Mouse (Mus musculus) CH12F3 (cell line): Measurements from ENCODE around the gene Trim8.

ENCODE experiments used
- in situ Hi-C: fragments of 300-500 bp; cut with MboI; formaldehyde crosslinking; loops from 2 replicates; pipeline ENCODE4 v1.14.3; 2020; ENCODE audit warnings: low sequenced_read_pairs

Gene Trim8

DNA sequence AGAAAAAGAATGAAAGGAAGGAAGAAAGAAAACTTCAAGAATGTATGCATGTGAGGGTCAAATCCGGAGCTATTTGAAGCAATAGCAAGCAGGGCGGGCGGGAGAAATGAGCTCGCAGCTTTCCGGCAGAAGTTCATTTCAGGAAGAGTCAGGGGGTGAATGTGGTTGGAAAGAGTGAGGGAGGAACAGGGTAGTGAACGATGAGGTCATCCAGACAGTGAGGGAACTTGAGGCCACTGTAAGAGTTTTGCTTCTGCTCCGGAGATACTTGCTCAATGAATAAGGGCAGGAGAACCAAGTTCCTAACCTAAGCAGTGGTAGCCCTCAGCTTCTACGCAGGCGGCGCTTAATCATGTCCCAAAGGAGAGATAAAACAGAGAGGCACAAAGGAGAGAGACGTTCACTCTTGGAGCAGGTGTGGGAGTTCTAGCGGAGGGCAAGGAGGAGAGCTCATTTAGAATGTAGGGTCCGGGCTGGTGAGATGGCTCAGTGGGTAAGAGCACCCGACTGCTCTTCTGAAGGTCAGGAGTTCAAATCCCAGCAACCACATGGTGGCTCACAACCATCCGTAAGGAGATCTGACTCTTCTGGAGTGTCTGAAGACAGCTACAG lies 21.0 kb downstream of the Trim8 start:
- in situ Hi-C loops: no loop called here

DNA sequence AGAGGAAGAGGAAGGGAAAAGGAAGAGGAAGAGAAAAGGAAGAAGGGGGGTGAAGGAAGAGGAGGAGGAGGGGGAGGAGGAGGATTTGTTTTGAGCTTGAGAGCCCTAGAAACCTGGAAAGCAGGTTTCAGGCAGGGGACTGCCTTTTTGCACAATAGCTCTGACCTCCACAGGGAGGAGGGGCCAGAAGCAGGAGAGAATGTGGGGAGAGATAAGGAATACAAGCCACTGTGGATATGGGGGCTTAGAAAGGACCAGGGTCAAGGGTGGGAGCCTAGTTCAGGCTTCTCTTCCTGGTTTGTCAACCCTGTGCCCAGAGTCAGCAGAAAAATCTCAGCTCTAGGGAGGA lies 21.6 kb downstream of the Trim8 start:
- in situ Hi-C loops: no loop called here

DNA sequence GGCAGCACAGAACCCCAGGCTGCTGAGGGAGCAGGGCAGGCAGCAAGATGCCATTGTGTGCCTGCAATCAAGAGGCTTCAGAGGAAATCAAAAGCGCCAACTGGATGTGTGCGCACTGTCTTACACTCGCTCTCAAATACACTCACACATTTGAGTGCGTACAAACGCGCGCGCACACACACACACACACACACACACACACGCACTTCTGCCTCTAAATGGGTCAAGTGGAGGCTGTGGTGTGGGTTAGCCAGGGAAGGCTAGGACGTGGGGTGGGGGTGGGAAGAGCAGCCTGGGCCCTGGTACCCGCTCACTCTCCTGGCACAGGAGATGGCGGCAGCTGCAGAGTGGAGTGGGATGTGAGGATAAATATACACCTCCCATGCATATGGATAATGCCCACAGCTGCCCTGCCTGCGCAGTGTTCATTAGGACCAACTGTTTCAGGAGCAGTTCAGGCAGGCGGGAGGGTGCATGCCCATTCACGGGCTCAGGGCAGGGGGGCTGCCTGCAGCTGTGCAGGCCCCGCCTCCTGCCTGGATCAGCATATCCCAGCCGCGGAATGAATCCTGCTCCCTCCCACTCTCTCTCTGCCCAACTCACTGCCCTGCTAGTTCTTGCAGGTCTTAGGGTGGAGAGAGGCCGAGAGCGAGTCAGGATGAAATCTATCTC lies 22.1 kb downstream of the Trim8 start:
- in situ Hi-C loops: no loop called here

DNA sequence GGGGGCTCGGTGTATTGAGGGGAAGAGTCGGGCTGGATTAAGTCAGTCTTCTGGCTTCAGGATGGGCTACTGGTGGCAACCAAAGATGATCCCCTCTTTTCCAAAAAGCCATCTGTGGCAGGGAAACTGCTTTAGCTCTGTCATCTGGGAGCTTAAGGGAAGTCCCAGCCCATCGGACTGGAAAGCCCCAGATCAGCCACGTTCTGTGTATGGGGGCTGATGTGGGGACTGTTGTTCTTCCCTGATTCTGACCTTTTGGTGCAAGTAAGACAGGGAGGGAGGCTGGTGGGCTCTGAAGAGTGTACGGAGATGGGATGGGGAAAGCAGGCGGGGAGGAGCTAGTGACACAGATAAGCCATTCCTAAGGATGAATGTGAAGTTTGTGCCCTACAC lies 22.6 kb downstream of the Trim8 start:
- in situ Hi-C loops: no loop called here

DNA sequence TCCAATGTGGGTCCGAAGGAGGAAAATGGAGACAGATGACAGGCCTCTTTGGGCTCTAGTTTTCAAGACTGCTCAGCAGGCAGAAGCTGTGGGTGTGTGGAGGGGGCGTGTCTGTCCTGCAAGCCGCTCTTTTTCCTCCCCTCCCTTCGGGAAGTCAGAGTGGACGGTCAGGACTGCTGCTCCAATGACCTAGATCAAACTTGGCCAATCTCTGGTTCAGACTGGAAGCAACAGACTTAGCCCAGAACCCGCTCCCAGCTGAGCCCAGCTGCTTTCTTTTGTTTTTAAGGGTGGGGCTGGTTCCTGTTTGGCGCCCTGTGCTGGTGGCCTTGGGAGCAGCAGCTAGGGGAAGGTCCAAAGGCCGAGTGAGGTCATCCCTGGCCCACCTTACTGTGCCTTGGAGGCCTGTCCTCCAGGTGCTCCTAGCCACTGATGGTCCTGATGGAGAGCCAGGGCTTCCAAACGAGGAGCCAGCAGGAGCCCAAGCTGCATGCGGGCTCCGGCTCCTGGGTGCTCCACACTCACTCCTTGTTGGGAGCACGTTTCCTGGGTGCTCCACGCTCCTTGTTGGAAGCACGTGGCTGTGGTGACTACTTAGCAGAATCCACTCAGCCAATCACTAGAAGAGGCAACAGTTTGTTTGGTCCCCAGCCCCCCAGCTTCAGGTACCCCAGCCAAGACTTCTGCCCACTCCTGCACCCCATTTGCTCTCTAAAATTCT lies 23.3 kb downstream of the Trim8 start:
- in situ Hi-C loops: no loop called here

DNA sequence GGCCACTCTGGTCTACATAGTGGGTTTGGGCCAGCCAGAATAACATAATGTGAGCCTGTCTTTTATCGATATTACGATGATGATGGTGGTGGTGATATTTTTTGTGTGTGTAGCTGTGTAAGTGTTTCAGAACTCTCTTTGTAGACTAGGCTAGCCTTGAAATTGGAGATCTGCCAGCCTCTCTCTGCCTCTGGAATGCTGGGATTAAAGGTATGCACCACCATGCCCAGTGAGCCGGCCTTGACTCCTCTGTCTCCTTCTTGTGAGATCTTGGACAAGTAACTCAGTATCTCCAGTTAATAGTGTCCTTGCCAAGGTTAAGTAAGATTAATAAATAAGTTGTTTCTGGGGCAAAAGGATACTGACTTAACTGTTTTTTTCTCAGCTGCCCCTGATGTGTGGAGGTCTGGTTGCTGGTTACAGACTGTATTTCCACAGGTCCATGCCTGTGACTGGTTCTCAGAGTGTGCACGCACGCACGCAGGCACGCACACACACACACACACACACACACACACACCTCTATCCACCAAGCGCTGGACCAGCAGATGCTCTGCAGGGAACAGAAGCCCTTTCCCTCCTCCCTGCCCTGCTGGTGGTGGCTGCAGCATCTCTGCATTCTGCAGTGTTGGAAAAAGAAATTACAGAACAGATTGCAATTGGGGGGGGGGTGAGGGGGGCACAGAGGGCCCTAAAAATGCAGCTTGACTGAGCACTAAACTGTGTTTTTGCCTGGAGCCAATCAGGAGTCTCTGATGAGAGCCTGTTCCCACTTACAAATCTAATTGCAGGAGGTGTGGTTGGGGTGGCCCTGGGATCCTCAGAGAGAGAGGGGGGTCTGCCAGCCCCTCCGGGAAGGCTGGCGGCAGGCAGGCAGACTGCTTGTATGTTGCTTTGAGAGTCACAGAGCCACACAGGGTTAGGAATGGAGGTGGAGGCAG lies 24.5 kb downstream of the Trim8 start:
- in situ Hi-C loops: no loop called here

DNA sequence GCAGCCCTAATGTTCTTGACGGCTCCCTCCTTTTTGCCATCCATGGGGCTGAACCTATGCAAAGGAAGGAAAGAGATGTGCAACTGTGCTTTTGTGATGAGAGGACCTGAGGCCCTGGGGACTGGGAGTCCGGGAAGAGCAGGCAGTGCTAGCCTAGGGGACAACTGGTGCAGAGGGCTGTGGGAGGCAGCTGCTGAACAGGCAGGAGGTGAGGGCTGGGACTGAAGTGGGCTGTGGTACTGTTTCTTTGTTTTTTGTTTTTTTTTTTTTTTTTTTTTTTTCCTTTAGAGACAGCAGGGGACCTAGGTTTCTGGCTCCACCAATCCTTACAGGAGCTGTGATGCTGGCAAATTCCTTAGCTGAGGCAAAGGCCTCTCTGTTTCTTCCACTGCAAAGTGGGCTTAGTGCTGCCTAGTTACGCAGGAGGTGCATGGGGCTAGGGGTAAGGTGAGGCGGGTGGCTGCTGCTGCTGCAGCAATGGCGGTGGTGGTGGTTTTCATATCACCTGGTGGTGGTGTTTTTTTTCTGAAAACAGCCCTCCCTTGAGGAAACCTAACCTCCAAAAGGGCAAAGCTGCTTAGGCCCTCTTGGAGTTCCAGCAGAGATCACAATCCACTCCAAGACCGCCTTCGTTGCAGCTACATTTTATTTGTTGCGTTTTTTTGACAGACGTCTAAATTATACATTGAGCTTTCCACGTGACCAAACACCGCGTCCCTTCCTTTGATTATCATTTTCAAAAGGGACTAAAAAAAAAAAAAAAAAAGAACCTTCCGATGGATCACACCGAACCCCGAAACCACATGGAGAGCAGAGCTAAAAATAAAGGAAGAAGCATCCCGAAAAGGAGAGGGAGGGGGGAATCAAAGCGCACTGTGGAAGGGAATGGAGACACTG lies 26.4 kb downstream of the Trim8 start:
- in situ Hi-C loops: no loop called here

DNA sequence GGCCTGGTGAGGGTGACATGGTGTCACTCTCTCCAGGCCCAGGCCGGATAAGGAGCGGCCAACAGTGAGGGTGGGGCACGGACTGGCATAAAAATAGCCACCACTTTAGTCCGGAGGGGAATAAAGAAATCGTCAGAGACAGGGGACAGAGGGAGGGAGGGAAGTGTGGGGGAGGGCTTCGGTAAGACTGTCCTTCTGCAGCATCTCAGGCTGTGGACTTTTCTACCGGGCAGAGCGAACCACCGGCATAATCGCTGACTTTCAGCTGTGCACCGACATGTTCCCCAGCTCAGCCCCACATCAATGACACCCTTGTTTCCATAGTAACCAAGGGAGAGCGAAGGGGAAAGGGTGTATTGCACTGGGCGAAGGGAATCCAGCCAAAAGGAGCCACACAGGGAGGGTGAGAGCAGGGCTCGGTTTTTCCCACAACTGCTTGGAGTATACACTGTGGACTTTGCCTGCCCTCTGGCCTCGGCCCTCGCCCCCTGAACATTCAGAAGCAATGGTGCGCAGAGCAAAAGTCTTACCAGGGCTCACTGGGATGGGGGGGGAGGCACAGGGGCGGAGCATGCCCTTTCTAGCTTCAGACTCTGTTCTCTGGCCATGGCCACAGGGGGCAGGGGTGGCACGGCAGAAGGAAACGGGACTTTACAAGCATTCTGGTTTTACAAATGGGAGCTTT lies 27.2 kb downstream of the Trim8 start:
- in situ Hi-C loops: no loop called here

DNA sequence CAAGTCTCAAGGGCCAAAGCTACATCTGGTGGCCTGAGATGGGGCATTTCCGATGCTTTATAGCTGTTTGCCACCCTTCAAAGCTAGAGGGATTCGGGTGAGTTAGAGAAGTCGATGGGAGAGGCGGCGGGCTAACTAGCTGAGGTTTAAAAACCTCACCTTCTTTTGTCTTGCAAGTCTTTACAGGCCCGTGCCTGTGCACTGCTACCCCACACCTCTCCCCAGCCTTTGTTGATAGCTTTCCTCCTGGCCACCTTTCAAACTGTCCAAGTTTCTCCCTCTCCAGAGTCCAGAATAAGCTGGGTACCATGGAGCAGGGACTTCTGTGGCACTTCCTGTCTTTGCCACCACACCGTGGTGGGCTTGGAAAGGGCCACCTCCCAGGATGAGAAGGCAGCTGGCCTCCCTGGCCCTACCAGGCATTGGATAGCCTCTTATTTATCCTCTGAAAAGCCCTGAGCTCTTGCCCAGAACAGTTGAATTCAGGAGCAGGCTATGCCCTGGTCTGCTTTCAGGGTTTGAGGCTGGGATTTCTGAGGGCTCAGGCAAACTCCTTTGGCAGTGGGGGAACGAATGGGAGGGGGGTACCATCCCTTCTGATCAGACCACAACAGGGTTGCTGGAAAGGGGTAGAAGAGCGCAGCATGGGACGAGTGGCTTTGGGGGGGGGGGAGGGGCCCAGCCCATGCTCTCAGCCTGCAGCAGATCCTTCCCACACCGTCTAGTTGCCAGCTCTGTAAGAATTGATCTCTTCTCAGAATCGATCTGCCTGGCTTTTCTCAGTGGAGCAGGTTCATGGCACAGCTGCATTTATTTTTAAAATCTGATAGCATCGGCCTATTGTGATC lies 28.3 kb downstream of the Trim8 start:
- in situ Hi-C loops: no loop called here

DNA sequence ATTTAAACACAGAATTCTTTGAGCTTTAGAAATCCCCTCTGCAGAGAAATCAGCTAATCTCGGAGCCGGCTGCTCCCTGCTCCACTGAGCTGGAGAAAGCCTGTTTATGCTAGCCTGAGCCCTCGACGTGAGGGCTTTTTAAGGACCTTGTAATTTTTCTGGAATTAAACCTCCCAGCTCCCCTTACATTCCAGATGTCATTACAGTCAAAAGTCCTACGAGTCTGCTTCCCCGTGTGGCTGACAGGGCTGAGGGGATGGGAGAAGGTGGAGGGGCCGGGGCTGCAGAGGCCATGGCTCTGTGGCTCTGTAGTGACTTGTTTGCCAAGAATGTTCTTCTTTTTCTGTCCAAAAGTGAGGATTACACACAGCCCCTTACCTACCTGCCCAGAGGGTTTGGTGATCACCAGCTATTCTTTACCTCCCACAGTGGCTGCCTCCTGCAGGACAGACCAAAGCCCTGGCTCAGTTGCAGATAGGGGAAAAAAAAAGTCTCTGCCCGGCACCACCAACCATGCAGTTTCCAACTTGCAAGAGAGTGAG lies 29.0 kb downstream of the Trim8 start:
- in situ Hi-C loops: no loop called here

DNA sequence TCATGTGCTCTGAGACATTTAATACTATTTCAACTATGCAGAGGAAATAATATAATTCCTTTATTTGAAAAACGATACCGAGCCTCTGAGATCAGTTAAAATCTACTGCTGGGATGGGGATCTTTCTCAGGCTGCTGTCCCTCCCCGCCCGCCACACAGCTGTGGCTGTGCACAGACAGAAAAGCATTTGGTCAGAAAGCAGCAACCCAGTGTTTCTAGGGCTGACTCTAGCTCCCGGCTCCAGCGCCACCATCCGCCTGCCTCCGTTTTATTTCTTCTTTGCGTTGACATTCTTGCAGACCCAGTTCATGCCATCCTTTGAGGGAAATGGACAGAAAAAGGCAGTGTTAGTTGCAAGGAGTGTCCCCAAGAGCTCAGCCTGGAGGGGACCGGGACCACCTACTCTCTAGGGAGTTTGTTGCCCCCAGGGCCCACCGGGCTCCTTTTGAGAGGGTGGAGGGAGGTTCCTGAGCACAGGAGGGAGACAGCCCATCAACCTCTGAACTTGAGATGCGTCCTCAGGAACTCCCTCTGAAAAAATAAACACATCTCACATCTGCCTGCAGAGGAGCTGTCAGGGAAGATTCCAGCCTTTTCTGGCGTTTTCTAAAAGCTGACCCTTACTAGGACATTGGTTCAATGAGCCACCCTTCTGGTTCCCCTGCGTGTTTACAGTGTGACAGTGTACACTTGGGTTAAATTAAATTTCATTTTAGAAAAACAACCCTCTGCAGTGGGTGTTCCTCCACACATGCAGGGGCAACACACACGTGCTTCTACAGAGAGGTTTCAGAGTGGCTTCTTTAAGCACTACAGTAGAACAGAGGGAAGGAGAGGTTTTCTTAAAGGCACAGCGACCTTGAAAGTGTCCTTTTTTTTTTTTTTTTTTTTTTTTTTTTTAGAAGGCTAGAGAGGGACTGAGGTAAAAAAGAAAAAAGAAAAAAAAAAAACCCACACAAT lies 29.8 kb downstream of the Trim8 start:
- in situ Hi-C loops: no loop called here

DNA sequence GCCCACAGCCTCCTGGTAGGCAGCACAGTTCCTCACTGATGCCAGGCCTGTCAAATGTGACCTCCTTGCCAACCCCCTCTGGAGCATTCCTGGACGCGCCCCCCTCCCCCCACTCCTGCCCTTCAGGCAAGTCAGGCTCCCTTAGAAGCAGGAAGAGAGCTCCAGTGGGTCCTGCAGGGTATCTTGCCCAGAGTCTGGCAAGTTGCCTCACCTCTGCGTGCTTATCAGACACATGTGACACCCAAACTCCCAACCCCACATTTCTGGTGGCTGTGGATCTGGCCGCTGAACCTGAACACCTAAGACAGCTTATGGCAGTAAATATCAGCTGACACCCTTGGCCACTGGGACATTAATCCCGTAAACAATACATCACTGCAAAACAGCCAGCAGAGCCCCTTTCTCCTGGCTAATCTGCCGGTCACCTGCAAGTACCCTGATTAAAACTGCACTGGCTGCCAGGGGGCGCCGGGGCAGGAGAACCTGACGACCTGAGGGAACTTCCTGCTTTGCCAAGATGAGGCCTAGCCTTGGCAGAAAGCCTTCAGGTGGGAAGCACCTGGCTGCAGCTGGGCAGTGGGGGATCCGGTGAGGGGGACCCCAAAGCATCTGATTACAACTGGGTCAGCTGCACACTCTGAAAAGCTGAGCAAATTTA lies 30.7 kb downstream of the Trim8 start:
- in situ Hi-C loops: no loop called here

DNA sequence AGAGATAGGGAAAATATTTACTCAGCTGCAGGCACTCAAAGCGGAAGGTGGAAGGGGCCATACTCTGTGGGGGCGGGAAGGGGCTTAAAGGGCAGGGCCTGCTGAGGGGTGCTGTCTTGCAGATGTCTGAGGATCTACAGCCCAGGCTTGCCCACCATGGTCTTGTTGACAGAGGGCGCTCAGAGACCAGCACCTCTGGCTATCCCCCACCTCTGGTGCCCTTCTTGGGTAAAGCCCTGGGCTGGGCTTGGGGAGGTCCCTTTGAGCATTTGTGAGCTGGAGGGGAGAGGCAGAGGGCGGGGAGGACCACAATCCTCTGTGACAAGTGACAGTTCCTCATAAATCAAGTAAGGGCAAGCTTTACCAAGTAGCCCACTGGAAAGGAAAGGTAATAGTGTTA lies 31.6 kb downstream of the Trim8 start:
- in situ Hi-C loops: no loop called here

DNA sequence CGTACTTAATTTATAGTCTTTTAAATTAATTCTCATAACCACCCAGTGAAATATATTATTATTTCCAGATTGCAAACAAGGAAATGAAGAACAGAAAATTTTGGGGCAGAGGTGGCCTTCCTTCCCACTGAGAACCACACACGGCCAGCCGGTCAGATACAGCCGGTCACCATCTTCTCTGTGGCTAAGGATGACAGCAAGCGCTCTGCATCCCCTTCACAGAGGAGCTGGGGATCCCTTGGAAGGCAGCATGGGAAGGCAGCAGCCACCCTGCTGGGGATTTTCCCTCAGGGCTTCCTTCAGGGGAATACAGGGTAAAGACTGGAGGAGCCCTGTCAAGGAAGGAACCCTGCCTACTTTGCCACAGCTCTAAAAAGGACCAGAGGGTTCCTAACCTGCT lies 32.0 kb downstream of the Trim8 start:
- in situ Hi-C loops: no loop called here

DNA sequence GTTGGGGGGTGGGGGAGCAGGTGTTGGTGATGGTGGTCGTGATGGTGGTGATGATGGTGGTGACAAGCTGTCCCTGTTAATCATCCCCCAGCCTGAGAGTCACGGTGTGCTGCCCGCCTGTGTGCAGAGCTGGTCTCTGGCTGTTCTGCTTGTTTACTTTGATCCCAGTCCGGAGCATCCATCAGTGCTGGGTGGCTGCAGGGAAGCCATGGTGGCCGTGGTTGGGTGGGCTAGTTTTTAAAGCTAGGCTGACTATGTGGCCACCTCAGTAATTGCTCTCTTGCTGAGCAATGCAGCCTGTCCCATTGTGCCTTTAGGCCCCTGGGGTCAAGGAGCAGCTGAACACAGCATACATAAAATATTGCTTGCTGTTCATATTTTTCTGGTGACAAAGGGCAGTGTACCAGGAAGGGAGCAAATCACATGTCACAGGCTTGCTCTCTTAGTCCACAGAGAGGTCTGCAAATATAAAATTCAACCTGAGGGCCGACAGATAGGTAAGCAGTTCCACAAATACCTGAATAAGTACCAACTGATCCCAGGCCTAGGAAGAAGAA lies 33.1 kb downstream of the Trim8 start:
- in situ Hi-C loops: no loop called here

DNA sequence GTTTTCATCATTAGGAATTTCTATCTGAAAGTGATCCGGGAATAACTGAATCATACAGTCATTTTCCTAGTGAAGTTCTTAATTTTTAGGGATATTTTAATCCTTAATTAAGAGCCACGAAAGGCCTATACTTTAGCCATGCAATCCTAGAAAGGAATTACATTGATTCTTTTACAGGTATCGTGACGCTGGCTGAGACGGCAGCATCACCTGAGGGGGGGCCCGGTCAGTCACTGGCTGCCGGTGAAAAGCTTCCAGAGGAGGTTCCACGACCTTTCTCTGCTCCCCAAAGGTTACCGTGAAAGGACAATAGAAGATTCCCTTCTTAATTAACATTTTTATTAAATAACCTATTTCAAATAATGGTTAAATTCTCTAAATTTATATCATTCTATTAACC lies 35.9 kb downstream of the Trim8 start:
- in situ Hi-C loops: no loop called here

DNA sequence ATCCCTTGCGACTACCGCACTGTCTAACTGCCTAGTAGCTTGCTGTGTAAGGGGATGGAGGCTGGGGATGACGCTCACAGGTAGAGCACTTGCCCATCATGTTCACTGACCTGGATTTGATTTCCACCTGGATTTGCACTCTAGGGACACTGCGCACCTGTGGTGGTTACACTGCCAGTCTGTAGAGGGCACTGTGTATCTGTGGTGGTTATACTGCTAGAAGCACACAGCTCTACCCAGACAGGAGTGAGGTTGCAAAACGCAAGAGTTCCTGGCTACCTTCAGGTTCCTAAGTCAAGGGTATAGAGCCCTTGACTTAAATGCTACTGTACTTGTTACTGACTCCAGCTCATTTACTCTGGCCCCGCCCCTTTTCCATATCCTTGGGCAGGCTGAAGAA lies 36.7 kb downstream of the Trim8 start:
- in situ Hi-C loops: no loop called here
